Mouse (Mus musculus): ENCODE measurements around the gene Ttyh1. TPM values are rescaled to one million over a fixed set of nuclear protein-coding genes. Genes with fewer than 3 reads are reported as not detected.
"Not testable (repeated sequence)": the region's sequence is repeated elsewhere in the genome, so short reads cannot be mapped to it uniquely, and the experiment has no call there.

The Ttyh1 gene
- total and polyA plus RNA-seq, 2 experiments: 0.65 to 2.4 TPM

DNA sequence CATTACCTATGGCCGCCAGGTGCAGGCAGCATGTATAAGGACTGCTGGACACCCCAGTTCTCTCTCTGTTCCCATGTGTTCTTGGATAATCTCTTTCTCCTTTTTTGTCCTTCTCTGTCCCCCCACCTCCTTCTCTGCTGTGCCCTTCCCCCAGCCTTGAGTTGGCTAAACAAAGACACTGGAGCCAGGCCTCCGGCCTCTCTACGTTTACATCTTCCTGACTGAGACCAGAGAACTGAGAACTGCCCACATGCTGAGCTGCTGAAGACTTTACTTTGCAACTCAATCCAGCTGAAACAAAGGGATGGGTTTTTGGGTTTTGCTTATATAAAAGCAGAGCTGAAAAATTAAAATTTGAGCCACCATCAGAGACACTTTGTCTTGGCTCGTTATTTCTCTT lies 35.8 kb downstream of the Ttyh1 start:
- DNase-seq (ENCODE audit: extremely low read depth, low read depth, low spot score): no peak
- TF ChIP-seq POLR2A (IDR thresholded peaks at IDR 0.05; ENCODE audit: extremely low read depth, insufficient read depth, low read length) (no peak), CTCF (IDR thresholded peaks at IDR 0.05; ENCODE audit: low read depth, low read length) (no peak)
- 76% methylated on average over 4 of the region's 4 CpGs for WGBS
- H3K9ac ChIP-seq (ENCODE audit: low read depth, low read length): no peak overlapping the region
- no peak overlapping the region for H3K4me3 ChIP-seq (ENCODE audit: insufficient read depth, low read depth, low read length)
- no peaks in the 10 kb centered on the region for H3K27me3 ChIP-seq (ENCODE audit: control insufficient read depth, insufficient read depth, low read length)
- H3K79me2 ChIP-seq (ENCODE audit: control insufficient read depth, insufficient read depth, low read length): no peaks in the 10 kb centered on the region
- no peaks in the 10 kb centered on the region for H3K36me3 ChIP-seq (ENCODE audit: control insufficient read depth, insufficient read depth, low read length)
- peaks cover 3% of the 10 kb centered on the region; the same call in 1 of the 2 replicates for H3K4me1 ChIP-seq (ENCODE audit: control insufficient read depth, insufficient read depth, low read length)
- H3K27ac ChIP-seq (replicated peaks; ENCODE audit: insufficient read depth, low read depth, low read length): no peak overlapping the region

DNA sequence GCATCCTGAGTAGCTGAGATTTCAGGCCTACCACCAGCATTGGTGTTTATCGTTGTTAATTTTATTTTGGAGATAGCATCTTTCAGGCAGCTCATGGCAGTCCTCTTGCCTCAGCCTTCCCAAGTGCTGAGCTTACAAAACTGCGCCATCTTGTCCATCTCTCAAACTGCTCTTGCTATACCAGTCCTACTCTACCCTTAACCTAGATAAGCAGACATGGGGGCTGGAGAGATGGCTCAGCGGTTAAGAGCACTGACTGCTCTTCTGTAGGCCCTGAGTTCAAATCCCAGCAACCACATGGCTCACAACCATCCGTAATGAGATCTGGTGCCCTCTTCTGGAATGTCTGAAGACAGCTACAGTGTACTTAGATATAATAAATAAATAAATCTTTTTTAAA lies 42.4 kb downstream of the Ttyh1 start:
- H3K79me2 ChIP-seq (ENCODE audit: control insufficient read depth, insufficient read depth, low read length); H3K4me1 ChIP-seq (ENCODE audit: control insufficient read depth, insufficient read depth, low read length); H3K9ac ChIP-seq (ENCODE audit: low read depth, low read length); H3K27me3 ChIP-seq (ENCODE audit: control insufficient read depth, insufficient read depth, low read length); H3K4me3 ChIP-seq (ENCODE audit: insufficient read depth, low read depth, low read length); DNase-seq (ENCODE audit: extremely low read depth, low read depth, low spot score); H3K27ac ChIP-seq (replicated peaks; ENCODE audit: insufficient read depth, low read depth, low read length); H3K36me3 ChIP-seq (ENCODE audit: control insufficient read depth, insufficient read depth, low read length): not testable (repeated sequence)
- 98% methylated on average over 4 of the region's 4 CpGs for WGBS

DNA sequence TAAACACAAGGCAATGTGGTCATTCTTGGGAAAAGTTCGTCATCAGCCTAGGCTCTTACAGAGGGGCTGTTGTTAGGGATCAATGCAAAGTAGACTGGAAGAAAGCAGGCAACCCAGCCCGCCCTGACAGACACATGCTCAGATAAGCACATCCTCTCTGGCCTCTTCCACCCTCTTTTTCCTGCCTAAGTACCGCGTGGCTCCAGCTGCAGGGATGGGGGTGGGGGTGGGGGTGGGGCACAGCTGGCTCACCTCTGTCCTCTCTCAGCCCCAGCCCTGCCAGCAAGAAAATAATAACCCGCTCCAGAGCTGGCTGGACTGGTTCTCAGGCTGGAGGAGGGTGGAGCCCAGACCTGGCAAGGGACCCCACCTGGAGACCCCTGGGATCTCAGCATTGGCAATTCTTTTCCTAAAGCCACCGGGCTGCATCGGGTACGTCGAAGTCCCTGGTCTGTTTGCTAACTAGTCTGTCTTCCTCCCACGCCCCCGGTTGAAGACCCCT lies 44.4 kb downstream of the Ttyh1 start:
- TF ChIP-seq CTCF (IDR thresholded peaks at IDR 0.05; ENCODE audit: low read depth, low read length) (no peak), POLR2A (IDR thresholded peaks at IDR 0.05; ENCODE audit: extremely low read depth, insufficient read depth, low read length) (no peak)
- peak; percentile 19 for DNase-seq (ENCODE audit: extremely low read depth, low read depth, low spot score)
- H3K27me3 ChIP-seq (ENCODE audit: control insufficient read depth, insufficient read depth, low read length): no peaks in the 10 kb centered on the region
- H3K4me3 ChIP-seq (ENCODE audit: insufficient read depth, low read depth, low read length): peak overlapping the region; percentile 86
- H3K36me3 ChIP-seq (ENCODE audit: control insufficient read depth, insufficient read depth, low read length): no peaks in the 10 kb centered on the region
- peaks cover 8% of the 10 kb centered on the region; the same call in 1 of the 2 replicates for H3K4me1 ChIP-seq (ENCODE audit: control insufficient read depth, insufficient read depth, low read length)
- peak overlapping the region; percentile 62 for H3K27ac ChIP-seq (replicated peaks; ENCODE audit: insufficient read depth, low read depth, low read length)
- peak overlapping the region; percentile 80 for H3K9ac ChIP-seq (ENCODE audit: low read depth, low read length)
- WGBS: 6% methylated on average over 11 of the region's 11 CpGs
- no peaks in the 10 kb centered on the region for H3K79me2 ChIP-seq (ENCODE audit: control insufficient read depth, insufficient read depth, low read length)

DNA sequence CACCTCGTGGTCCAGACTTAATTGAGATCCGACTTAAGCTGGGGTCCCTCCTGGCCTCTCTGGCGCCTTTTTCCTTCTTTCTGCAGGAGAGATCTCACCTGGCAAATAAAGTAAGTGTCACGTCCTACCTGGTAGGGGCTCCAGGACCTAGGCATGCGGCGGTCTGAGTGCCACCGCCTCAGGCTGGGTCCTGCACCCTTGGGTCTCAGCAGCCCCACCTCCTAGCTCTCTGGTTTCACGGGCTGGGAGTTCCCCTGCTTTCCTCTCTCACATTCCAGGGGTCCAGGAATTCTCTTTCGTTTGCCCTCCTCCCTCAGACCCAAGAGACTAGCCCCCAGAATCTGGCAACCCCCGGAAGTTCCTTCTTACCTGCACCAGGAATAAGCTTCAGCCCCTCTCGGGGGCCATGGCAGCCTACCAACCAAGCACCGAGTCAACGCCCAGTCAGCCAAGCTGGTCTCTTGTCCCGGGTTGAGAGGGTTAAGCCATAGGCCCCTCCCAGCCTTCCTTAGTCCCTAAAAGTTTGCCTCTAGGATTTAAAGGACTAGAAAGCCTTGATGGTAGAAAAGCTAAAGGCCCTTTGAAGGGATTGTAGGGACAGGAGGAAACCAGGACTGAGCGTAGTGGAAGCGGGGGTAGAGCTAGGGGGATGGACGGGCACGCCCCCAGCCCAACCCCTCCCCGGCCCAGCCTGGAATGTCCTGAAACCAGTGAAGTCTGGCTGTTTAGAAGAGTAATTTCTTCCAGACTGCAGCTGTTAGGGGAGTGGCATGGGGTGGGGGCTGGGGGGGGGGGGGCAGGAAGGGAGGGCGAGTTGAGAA lies 45.1 kb downstream of the Ttyh1 start, which contains the start of gene Cdc42ep5:
Gene Cdc42ep5 (minus strand): TSS at position 771 of the 821 bp plus-strand sequence.
- H3K27ac ChIP-seq (replicated peaks; ENCODE audit: insufficient read depth, low read depth, low read length): peak within 1 kb of the TSS; percentile 62
- peak; percentile 56 for DNase-seq (ENCODE audit: extremely low read depth, low read depth, low spot score)
- peak within 1 kb of the TSS; percentile 80 for H3K9ac ChIP-seq (ENCODE audit: low read depth, low read length)
- no peaks in the 10 kb centered on the region for H3K79me2 ChIP-seq (ENCODE audit: control insufficient read depth, insufficient read depth, low read length)
- no peak for TF ChIP-seq CTCF (IDR thresholded peaks at IDR 0.05; ENCODE audit: low read depth, low read length)
- no peak for TF ChIP-seq POLR2A (IDR thresholded peaks at IDR 0.05; ENCODE audit: extremely low read depth, insufficient read depth, low read length)
- no peaks in the 10 kb centered on the region for H3K36me3 ChIP-seq (ENCODE audit: control insufficient read depth, insufficient read depth, low read length)
- peaks cover 8% of the 10 kb centered on the region; the same call in 1 of the 2 replicates for H3K4me1 ChIP-seq (ENCODE audit: control insufficient read depth, insufficient read depth, low read length)
- no peaks in the 10 kb centered on the region for H3K27me3 ChIP-seq (ENCODE audit: control insufficient read depth, insufficient read depth, low read length)
- 3% methylated on average over 19 of the region's 20 CpGs for WGBS
- H3K4me3 ChIP-seq (ENCODE audit: insufficient read depth, low read depth, low read length): peak within 1 kb of the TSS; percentile 86

DNA sequence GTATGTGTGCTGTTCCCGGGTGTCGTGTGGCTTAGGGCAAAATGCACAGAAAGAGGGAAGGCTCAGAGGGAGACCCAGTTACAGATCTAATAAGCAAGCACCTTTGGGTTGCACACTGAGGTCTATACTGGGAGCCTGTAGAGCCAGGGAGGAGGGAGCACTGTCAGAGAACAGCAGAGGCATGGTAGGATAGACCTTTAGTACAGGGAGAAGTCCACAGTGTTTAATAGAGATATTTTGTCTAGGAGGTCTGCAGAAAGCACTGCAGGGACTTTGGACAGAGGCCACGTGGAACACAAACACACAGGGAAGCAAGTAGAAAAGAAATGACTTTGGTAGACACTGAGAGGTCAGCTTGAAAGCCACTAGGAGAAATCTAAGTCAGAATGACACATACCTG lies 46.1 kb downstream of the Ttyh1 start:
- TF ChIP-seq CTCF (IDR thresholded peaks at IDR 0.05; ENCODE audit: low read depth, low read length) (no peak), POLR2A (IDR thresholded peaks at IDR 0.05; ENCODE audit: extremely low read depth, insufficient read depth, low read length) (no peak)
- peak; percentile 41 for DNase-seq (ENCODE audit: extremely low read depth, low read depth, low spot score)
- H3K79me2 ChIP-seq (ENCODE audit: control insufficient read depth, insufficient read depth, low read length): no peaks in the 10 kb centered on the region
- H3K27ac ChIP-seq (replicated peaks; ENCODE audit: insufficient read depth, low read depth, low read length): peak overlapping the region; percentile 14; the same call in 1 of the 2 replicates
- H3K9ac ChIP-seq (ENCODE audit: low read depth, low read length): no peak overlapping the region
- H3K27me3 ChIP-seq (ENCODE audit: control insufficient read depth, insufficient read depth, low read length): no peaks in the 10 kb centered on the region
- H3K36me3 ChIP-seq (ENCODE audit: control insufficient read depth, insufficient read depth, low read length): no peaks in the 10 kb centered on the region
- H3K4me1 ChIP-seq (ENCODE audit: control insufficient read depth, insufficient read depth, low read length): peaks cover 8% of the 10 kb centered on the region; the same call in 1 of the 2 replicates
- WGBS: 21% methylated on average over 3 of the region's 3 CpGs
- H3K4me3 ChIP-seq (ENCODE audit: insufficient read depth, low read depth, low read length): no peak overlapping the region

- Histone ChIP-seq H3K9ac (ENCODE audit: low read depth, low read length) (no peak overlapping the region), H3K4me3 (ENCODE audit: insufficient read depth, low read depth, low read length) (no peak overlapping the region), H3K27ac (replicated peaks; ENCODE audit: insufficient read depth, low read depth, low read length) (no peak overlapping the region), H3K79me2 (ENCODE audit: control insufficient read depth, insufficient read depth, low read length) (no peaks in the 10 kb centered on the region), H3K27me3 (ENCODE audit: control insufficient read depth, insufficient read depth, low read length) (no peaks in the 10 kb centered on the region), H3K36me3 (ENCODE audit: control insufficient read depth, insufficient read depth, low read length) (no peaks in the 10 kb centered on the region), H3K4me1 (ENCODE audit: control insufficient read depth, insufficient read depth, low read length) (peaks cover 8% of the 10 kb centered on the region; the same call in 1 of the 2 replicates)
- TF ChIP-seq CTCF (IDR thresholded peaks at IDR 0.05; ENCODE audit: low read depth, low read length) (no peak), POLR2A (IDR thresholded peaks at IDR 0.05; ENCODE audit: extremely low read depth, insufficient read depth, low read length) (no peak)
- DNase-seq (ENCODE audit: extremely low read depth, low read depth, low spot score): no peak
These were observed 47.9 kb downstream of the Ttyh1 start for GRCm38 (mm10) chr7:4167098-4167497.

All from liver, adult 2 months (tissue).